Mouse (Mus musculus) E14TG2a.4 (cell line): ENCODE results near the gene Skap2.

Experiments used
- H3K27me3 ChIP-seq: 2 replicates; pipeline ENCODE4 v1.6.1; 2014; ENCODE audit warnings: low read length, control low read depth; ENCODE audit not compliant: insufficient read depth
- H3K36me3 ChIP-seq: 2 replicates; pipeline ENCODE4 v1.6.1; 2014; ENCODE audit warnings: low read length, control low read depth; ENCODE audit not compliant: insufficient read depth
- H3K4me1 ChIP-seq: replicated peaks from 2 replicates; pipeline ENCODE4 v1.6.1; 2014; ENCODE audit warnings: low read depth, low read length, control low read depth
- H3K4me3 ChIP-seq: replicated peaks from 2 replicates; pipeline ENCODE4 v1.5.1; 2014; ENCODE audit warnings: mild to moderate bottlenecking, low read length
- H3K9me3 ChIP-seq: 2 replicates; pipeline ENCODE4 v1.6.1; 2014; ENCODE audit warnings: low read length, control low read depth
- CTCF ChIP-seq: conservative IDR thresholded peaks from 2 replicates; pipeline ENCODE4 v1.5.1; 2014; ENCODE audit warnings: low read length
- NANOG ChIP-seq: IDR thresholded peaks from 2 replicates; pipeline ENCODE4 v1.6.1; 2014; ENCODE audit warnings: borderline replicate concordance, low read length, mixed read lengths
- POU5F1 ChIP-seq: IDR thresholded peaks from 2 replicates; pipeline ENCODE4 v1.6.1; 2014; ENCODE audit warnings: low read length, borderline replicate concordance

The Skap2 gene

DNA sequence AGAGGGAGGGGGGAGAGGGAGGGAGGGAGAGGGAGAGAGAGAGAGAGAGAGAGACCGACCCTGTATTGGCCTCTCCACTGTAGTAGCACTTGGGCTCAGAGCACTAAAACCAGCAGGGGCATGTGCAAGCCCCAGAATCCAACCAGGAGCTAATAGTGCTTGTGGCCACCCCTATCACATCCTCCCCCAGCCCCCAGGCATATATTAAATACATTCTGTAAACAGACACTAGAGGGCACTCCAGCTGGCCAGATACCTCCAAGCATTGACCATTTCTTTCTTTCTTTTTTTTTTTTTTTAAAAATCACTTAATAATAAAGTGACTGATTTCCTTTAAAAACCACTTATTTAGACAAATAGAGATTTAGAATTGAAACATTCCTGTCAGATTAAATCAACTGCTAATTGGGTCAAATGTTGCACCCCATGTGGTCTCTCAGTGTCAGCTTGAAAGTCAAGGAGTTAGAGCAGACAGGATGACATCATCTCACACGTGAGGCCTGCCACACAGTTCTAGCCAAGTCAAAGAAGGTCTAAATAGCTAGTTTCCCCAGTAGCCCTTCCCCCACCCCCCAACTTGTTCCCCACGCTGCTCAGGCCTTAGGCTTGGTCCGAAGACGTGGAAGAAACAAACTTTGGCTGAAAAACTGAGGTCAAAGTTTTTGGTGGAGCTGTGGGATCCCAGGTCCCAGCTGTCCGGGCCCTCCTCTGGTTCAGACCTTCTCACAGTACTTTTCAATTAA is 136.3 kb downstream of the Skap2 start:
- TF ChIP-seq POU5F1 (no peak), CTCF (peak; percentile 46), NANOG (no peak)
- Histone ChIP-seq H3K4me1 (peaks cover 51% of the 10 kb centered on the region), H3K36me3 (peaks cover 11% of the 10 kb centered on the region), H3K9me3 (no peaks in the 10 kb centered on the region), H3K27me3 (no peaks in the 10 kb centered on the region), H3K4me3 (no peak overlapping the region)

DNA sequence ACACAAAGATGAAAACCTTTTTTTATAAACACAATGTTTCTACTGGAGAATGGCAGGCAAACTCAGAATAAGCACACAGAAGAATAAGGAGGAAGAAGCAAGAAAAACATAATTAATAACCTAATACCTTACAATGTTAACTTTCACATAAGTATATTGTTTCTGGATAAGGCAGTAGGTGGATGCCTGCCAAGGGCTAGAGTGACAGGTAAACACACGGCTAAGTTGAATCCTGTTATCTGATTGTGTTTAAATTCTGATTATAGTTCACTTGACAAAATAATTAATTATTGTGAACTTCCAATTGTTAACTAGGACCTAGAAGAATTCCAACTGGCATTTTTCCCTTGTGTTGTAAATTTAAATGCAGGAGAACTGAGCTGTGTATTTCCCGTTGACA is 138.3 kb downstream of the Skap2 start:
- Histone ChIP-seq H3K27me3 (no peaks in the 10 kb centered on the region), H3K9me3 (no peaks in the 10 kb centered on the region), H3K4me3 (no peak overlapping the region), H3K4me1 (peaks cover 35% of the 10 kb centered on the region), H3K36me3 (peaks cover 6% of the 10 kb centered on the region)
- TF ChIP-seq NANOG (no peak), POU5F1 (no peak), CTCF (no peak)

DNA sequence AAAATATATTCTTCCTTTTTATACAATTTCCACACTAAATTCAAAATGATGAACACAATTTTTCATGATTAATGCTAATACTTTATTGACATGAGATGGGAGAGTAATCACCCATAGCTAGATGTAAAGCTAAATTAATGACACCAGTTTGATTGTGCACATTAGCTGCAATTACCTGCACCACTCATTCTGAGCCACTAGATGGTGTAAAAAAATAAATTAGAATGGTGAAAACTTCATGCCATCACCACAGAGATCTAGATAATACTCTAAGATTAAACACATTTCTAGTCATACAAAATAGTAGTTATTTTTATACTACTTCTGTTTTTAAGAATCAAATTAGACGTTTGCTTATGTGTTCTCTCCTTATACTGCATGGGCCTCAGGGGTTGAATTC is 141.2 kb downstream of the Skap2 start:
- Histone ChIP-seq H3K27me3 (no peaks in the 10 kb centered on the region), H3K9me3 (no peaks in the 10 kb centered on the region)

DNA sequence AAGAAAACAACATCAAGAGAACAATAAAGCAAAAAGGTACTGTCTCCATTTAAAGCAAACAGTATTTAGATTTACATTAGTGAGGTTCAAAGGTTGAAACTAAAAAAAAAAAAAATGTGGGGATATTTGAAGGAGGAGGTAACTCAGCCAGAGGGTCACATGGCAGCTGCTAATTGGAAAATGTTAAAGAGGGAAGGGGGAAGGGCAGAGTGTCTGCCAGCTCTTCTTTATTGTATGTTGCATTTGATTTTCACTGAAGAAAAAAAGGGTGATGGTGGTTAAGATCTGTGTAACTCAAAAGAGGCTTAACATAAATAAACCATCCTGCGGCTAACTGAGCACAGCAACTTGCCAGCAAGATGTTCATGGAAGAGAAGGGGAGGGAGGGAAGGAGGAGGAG is 142.1 kb downstream of the Skap2 start:
- no peak for TF ChIP-seq POU5F1
- no peak for TF ChIP-seq NANOG
- TF ChIP-seq CTCF = no peak
- Histone ChIP-seq H3K36me3 (peaks cover 5% of the 10 kb centered on the region; the same call in 1 of the 2 replicates), H3K9me3 (no peaks in the 10 kb centered on the region), H3K27me3 (no peaks in the 10 kb centered on the region), H3K4me1 (peaks cover 9% of the 10 kb centered on the region), H3K4me3 (no peak overlapping the region)

More for the DNA sequence above, 141.2 kb downstream of the Skap2 start:
- H3K4me3 ChIP-seq = no peak overlapping the region
- TF ChIP-seq CTCF (peak; percentile 74), NANOG (no peak)
- peaks cover 17% of the 10 kb centered on the region for H3K4me1 ChIP-seq
- 0 out of 2 replicates have a peak, but pooled peaks cover 3% of the 10 kb centered on the region for H3K36me3 ChIP-seq

DNA sequence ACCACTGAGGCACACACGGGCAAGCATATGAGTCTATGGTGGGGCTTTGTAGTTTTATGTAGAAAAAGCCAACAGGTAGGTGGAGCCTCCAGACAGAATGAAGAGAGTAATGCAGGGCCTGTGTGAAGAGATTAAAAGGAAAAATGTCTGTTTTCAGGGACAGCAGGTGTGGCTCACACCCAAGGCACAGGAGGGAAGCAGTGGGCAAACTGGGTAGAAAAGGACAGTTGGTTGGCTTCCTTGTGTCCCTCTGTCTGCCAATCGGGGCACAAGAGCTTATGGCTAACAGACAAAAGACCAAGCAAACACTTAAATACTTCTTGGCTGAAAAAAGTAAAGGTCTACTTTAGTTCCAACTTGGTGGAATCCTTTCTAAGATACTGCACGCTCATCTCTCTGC is 145.8 kb downstream of the Skap2 start:
- Histone ChIP-seq H3K27me3 (no peaks in the 10 kb centered on the region), H3K4me1 (0 out of 2 replicates have a peak, but pooled peaks cover under 1% of the 10 kb centered on the region), H3K4me3 (no peak overlapping the region), H3K36me3 (peaks cover 11% of the 10 kb centered on the region), H3K9me3 (no peaks in the 10 kb centered on the region)
- no peak for TF ChIP-seq POU5F1
- no peak for TF ChIP-seq NANOG
- TF ChIP-seq CTCF = no peak

DNA sequence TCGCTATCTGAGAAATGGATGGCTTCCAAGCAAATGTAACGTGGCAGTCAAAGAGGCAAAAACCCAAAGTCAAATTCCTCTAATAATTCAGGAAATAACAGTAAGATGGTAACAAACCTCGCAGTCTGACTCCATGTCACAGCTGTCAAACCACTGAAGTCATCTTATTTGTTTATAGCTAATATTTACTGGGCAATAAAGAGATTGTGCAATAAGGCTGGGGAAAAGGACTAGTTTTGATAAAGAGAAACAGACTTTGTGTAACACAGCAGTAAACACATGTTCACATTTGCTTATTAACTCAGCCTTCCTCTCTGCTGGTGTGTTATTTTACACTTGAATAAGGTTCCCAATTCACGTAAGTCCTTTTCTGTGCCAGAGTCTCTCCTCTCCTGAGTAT is 148.8 kb downstream of the Skap2 start:
- peaks cover 11% of the 10 kb centered on the region for H3K36me3 ChIP-seq
- no peaks in the 10 kb centered on the region for H3K9me3 ChIP-seq
- H3K27me3 ChIP-seq = no peaks in the 10 kb centered on the region
- TF ChIP-seq POU5F1 (no peak), NANOG (no peak), CTCF (no peak)
- H3K4me3 ChIP-seq = no peak overlapping the region
- no peaks in the 10 kb centered on the region for H3K4me1 ChIP-seq

DNA sequence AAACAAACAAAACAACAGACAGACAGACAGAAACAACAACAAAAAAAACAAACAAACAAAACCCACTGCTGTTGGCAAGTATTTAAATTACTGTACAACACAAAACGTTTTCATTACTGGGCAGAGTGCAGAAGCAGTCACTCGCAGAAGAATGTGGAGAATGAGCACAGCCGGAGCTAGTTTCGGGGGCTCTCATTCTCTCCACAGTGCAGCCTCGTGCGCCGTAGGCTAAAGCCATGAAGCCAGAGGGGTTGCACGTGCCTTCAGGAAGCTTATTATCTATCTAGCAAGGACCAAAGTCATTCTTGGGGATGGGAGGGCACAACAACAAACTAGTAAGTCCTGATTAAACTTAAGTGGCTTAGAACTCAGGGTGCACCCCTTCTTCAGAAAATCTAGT is 152.0 kb downstream of the Skap2 start:
- H3K4me3 ChIP-seq = no peak overlapping the region
- H3K36me3 ChIP-seq = peaks cover 6% of the 10 kb centered on the region
- no peak for TF ChIP-seq NANOG
- no peak for TF ChIP-seq CTCF
- no peak for TF ChIP-seq POU5F1
- H3K9me3 ChIP-seq = no peaks in the 10 kb centered on the region
- 0 out of 2 replicates have a peak, but pooled peaks cover 5% of the 10 kb centered on the region for H3K4me1 ChIP-seq
- H3K27me3 ChIP-seq = no peaks in the 10 kb centered on the region

DNA sequence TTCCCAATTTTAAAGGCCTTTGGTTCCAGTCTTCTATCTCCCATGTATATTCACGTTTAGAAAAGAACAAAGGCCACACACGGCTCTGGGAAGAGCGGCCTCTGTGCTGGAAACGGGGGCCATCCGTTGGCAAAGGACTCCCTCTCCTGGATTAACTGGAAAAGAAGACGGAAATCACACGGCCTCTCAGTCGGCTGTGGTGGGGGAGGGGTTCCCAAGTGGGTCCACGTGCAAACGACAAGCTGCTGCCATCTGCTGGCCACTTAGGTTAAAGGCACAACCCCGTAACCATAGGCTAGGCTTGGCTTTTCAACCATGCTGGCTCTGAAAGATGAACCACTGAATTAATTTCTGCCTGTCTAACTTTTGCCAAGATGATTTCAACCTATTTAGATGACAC is 154.5 kb downstream of the Skap2 start:
- TF ChIP-seq NANOG (no peak), CTCF (peak; percentile 63), POU5F1 (no peak)
- Histone ChIP-seq H3K36me3 (no peaks in the 10 kb centered on the region), H3K4me1 (0 out of 2 replicates have a peak, but pooled peaks cover 5% of the 10 kb centered on the region), H3K4me3 (no peak overlapping the region), H3K9me3 (no peaks in the 10 kb centered on the region), H3K27me3 (no peaks in the 10 kb centered on the region)

DNA sequence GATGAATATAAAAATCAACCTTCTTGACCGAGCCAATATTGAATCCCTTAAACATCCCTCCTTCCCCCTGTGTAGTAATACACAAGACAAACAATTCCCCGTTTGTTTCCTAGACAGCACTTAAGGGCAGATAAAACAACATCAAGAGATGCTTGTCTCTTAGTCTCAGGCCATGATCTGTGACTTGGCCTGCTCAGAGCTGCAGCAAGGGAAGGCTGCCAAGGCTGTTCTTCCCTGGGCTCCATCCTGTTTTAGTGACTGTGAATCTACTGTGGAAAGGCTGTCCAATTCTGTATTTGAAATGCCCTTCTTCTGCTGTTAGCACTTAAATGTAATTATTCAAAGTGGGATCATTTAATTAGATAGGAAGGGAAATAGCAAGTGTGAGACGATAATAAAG is 159.1 kb downstream of the Skap2 start:
- H3K4me1 ChIP-seq = peaks cover 19% of the 10 kb centered on the region
- no peaks in the 10 kb centered on the region for H3K27me3 ChIP-seq
- no peaks in the 10 kb centered on the region for H3K9me3 ChIP-seq
- no peak overlapping the region for H3K4me3 ChIP-seq
- no peaks in the 10 kb centered on the region for H3K36me3 ChIP-seq
- no peak for TF ChIP-seq POU5F1
- TF ChIP-seq NANOG = no peak
- TF ChIP-seq CTCF = no peak
